ENCODE assay signal across 8 mouse cellular contexts in the genomic region with DNA sequence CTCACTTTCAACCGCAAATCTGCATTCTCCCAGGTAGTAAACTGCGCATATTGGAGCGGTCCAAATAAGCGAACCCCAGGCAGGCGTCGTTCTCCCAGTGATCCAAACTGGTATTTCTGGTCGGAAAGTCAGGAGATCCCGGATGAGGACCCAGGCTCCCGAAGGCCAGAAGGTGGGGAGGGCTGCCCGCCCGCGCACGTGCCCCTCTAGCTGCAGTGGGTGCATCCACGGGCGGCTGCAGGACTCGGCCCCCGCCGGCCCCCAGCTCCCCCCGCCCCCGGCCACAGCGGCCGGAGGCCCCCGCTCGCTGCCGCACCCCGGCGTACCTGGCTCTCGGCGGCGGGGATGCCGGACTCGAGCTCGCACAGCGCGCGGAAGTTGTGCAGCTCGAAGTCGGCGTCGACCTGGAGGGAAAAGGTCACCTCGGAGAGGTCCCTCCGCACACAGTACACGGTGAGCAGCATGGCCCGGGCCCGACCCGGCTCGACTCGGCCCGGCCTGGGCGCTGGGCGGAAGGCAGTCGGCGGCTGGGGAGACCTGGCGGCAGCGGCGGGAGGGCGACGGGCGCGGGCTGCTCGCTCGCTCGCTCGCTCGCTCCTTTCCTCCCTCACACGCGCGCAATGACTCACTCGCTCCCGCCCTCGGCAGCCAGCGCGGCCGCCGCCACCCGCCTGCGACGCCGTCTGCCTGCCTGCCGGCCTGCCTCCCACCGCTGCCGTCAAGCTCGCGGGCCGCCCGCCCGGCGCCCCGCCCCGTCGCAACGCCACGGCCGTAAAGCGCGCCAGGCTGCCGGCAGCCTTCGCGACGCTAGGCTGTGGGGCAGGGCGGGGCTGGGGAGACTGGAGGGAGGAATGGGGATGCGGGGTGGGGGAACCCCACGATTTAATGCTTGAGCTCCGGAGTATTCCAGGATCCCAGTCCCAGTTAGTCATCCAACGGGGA. TPM values are rescaled to one million over a fixed set of nuclear protein-coding genes. Genes with fewer than 3 reads are reported as not detected.
DNase-seq lines count a peak whose midpoint lies in the region; ATAC-seq and TF ChIP-seq lines count a peak whose summit lies in the region.

A gene (minus strand): TSS at position 689 of the 942 bp plus-strand sequence.

- under 1% methylated on average over 55 of the region's 105 CpGs for WGBS in forebrain, embryonic 11.5 days
- under 1% methylated on average over 105 of the region's 105 CpGs for WGBS in heart, embryonic 16.5 days
- under 1% methylated on average over 89 of the region's 105 CpGs for WGBS in liver, embryonic 16.5 days (ENCODE audit: insufficient replicate concordance)
- under 1% methylated on average over 100 of the region's 105 CpGs for WGBS in neural tube, embryonic 13.5 days

- peak; percentile 88 for ATAC-seq in forebrain, embryonic 11.5 days (replicated peaks; ENCODE audit: low FRiP score)
- ATAC-seq in heart, embryonic 16.5 days (replicated peaks; ENCODE audit: extremely low read depth, insufficient read depth, low FRiP score) = peak; percentile 88
- ATAC-seq in liver, embryonic 16.5 days (ENCODE audit: low read depth) = peak; percentile 87
- peak; percentile 89 for ATAC-seq in neural tube, embryonic 13.5 days (ENCODE audit: low read depth)

- no peaks in the 10 kb centered on the region; the same call in 1 of the 2 replicates for H3K36me3 ChIP-seq in forebrain, embryonic 11.5 days (ENCODE audit: control insufficient read depth, insufficient read depth, low read length)
- peaks cover 5% of the 10 kb centered on the region; the same call in 1 of the 2 replicates for H3K36me3 ChIP-seq in heart, embryonic 16.5 days (ENCODE audit: control insufficient read depth, insufficient read depth)
- peaks cover 11% of the 10 kb centered on the region for H3K36me3 ChIP-seq in liver, embryonic 16.5 days (ENCODE audit: control insufficient read depth, insufficient read depth)
- H3K36me3 ChIP-seq in neural tube, embryonic 13.5 days = peaks cover 8% of the 10 kb centered on the region
- H3K36me3 ChIP-seq in testis, adult 2 months (ENCODE audit: control insufficient read depth, insufficient read depth, low read length) = no peaks in the 10 kb centered on the region

- H3K27ac ChIP-seq in forebrain, embryonic 11.5 days (ENCODE audit: low read depth, low read length) = peak within 1 kb of the TSS; percentile 87
- peak within 1 kb of the TSS; percentile 97 for H3K27ac ChIP-seq in heart, embryonic 16.5 days (ENCODE audit: low read length)
- peak within 1 kb of the TSS; percentile 97 for H3K27ac ChIP-seq in liver, embryonic 16.5 days (ENCODE audit: low read length)
- H3K27ac ChIP-seq in neural tube, embryonic 13.5 days (replicated peaks) = peak within 1 kb of the TSS; percentile 91
- H3K27ac ChIP-seq in testis, adult 2 months (ENCODE audit: control insufficient read depth, insufficient read depth, low read depth, low read length) = peak within 1 kb of the TSS; percentile 88

- no peaks in the 10 kb centered on the region for H3K9me3 ChIP-seq in forebrain, embryonic 11.5 days (ENCODE audit: control insufficient read depth, low read length)
- H3K9me3 ChIP-seq in heart, embryonic 16.5 days (replicated peaks; ENCODE audit: control insufficient read depth, low read length) = no peaks in the 10 kb centered on the region; the same call in 1 of the 2 replicates
- no peaks in the 10 kb centered on the region for H3K9me3 ChIP-seq in liver, embryonic 16.5 days (replicated peaks; ENCODE audit: control insufficient read depth, low read length)
- H3K9me3 ChIP-seq in neural tube, embryonic 13.5 days = no peaks in the 10 kb centered on the region

- H3K4me1 ChIP-seq in forebrain, embryonic 11.5 days (replicated peaks; ENCODE audit: control insufficient read depth, insufficient read depth, low read length) = 0 out of 2 replicates have a peak, but pooled peaks cover 2% of the 10 kb centered on the region
- peaks cover 26% of the 10 kb centered on the region for H3K4me1 ChIP-seq in heart, embryonic 16.5 days (ENCODE audit: control insufficient read depth, insufficient read depth, low read length)
- peaks cover 50% of the 10 kb centered on the region for H3K4me1 ChIP-seq in liver, embryonic 16.5 days (ENCODE audit: control insufficient read depth, low read depth, low read length)
- H3K4me1 ChIP-seq in neural tube, embryonic 13.5 days (replicated peaks) = peaks cover 32% of the 10 kb centered on the region
- H3K4me1 ChIP-seq in testis, adult 2 months (ENCODE audit: control insufficient read depth, insufficient read depth, low read length) = peaks cover 5% of the 10 kb centered on the region

- TF ChIP-seq POLR2A in testis, adult 2 months (IDR thresholded peaks at IDR 0.05; ENCODE audit: control insufficient read depth, low read depth, low read length) = peak; percentile 92

- peak within 1 kb of the TSS; percentile 98 for H3K4me3 ChIP-seq in forebrain, embryonic 11.5 days (ENCODE audit: low read depth, low read length)
- H3K4me3 ChIP-seq in heart, embryonic 16.5 days (ENCODE audit: low read length) = peak within 1 kb of the TSS; percentile 99
- H3K4me3 ChIP-seq in liver, embryonic 16.5 days (ENCODE audit: low read depth, low read length) = peak within 1 kb of the TSS; percentile 96
- peak within 1 kb of the TSS; percentile 97 for H3K4me3 ChIP-seq in neural tube, embryonic 13.5 days
- peak within 1 kb of the TSS; percentile 95 for H3K4me3 ChIP-seq in testis, adult 2 months (ENCODE audit: control insufficient read depth, low read depth, low read length)

- no peaks in the 10 kb centered on the region for H3K27me3 ChIP-seq in forebrain, embryonic 11.5 days (ENCODE audit: control insufficient read depth, insufficient read depth, low read length)
- H3K27me3 ChIP-seq in heart, embryonic 16.5 days (ENCODE audit: control insufficient read depth, insufficient read depth, low read length) = no peaks in the 10 kb centered on the region
- H3K27me3 ChIP-seq in liver, embryonic 16.5 days (ENCODE audit: control insufficient read depth, insufficient read depth, low read depth, low read length) = no peaks in the 10 kb centered on the region
- H3K27me3 ChIP-seq in neural tube, embryonic 13.5 days = no peaks in the 10 kb centered on the region
- H3K27me3 ChIP-seq in testis, adult 2 months (ENCODE audit: control insufficient read depth, insufficient read depth, low read length) = no peaks in the 10 kb centered on the region

- H3K4me2 ChIP-seq in forebrain, embryonic 11.5 days (ENCODE audit: low read depth, low read length, severe bottlenecking) = peak within 1 kb of the TSS; percentile 85
- H3K4me2 ChIP-seq in heart, embryonic 16.5 days (ENCODE audit: low read depth, low read length) = peak within 1 kb of the TSS; percentile 92
- H3K4me2 ChIP-seq in liver, embryonic 16.5 days (ENCODE audit: low read depth, low read length) = peak within 1 kb of the TSS; percentile 85
- H3K4me2 ChIP-seq in neural tube, embryonic 13.5 days = peak within 1 kb of the TSS; percentile 91

- H3K9ac ChIP-seq in forebrain, embryonic 11.5 days (ENCODE audit: low read length) = peak within 1 kb of the TSS; percentile 95
- peak within 1 kb of the TSS; percentile 99 for H3K9ac ChIP-seq in heart, embryonic 16.5 days (ENCODE audit: low read length)
- peak within 1 kb of the TSS; percentile 97 for H3K9ac ChIP-seq in liver, embryonic 16.5 days (ENCODE audit: low read depth, low read length)
- H3K9ac ChIP-seq in neural tube, embryonic 13.5 days = peak within 1 kb of the TSS; percentile 98

- TF ChIP-seq CTCF in testis, adult 2 months (IDR thresholded peaks at IDR 0.05; ENCODE audit: control insufficient read depth, insufficient read depth, insufficient replicate concordance, low read depth, low read length) = no peak

- DNase-seq in CD8-positive naive resting alpha-beta T cell, adult 2 months (ENCODE audit: low read depth in 2 of 2, low spot score in 2 of 2) = peak; percentile 80 to 87
- DNase-seq in c-Kit-positive CD71-negative TER-119-negative erythroid progenitor cells, embryonic 14.5 days (ENCODE audit: low read depth) = peak; percentile 78
- DNase-seq in forebrain, embryonic 11.5 days (ENCODE audit: low spot score) = peak; percentile 94
- peak; percentile 92 to 96 for DNase-seq in kidney, postnatal 4 days

RNA-seq across cellular contexts. Expression of the gene that starts here (rescaled TPM):
- polyA plus RNA-seq in forebrain, embryonic 11.5 days (2014; fragmentation: Nextera tagmentation; extraction: Ambion mirVana) = 22.6 and 24.2 TPM in 2 replicates
- 14.1 and 15.1 TPM in 2 replicates for polyA plus RNA-seq in heart, embryonic 16.5 days (2015; fragmentation: Nextera tagmentation; extraction: Ambion mirVana)
- 13.9 and 14.5 TPM in 2 replicates for polyA plus RNA-seq in liver, embryonic 16.5 days (2015; fragmentation: Nextera tagmentation; extraction: Ambion mirVana)
- polyA plus RNA-seq in neural tube, embryonic 13.5 days (2015; fragmentation: Nextera tagmentation; extraction: Ambion mirVana) = 15.4 and 17.9 TPM in 2 replicates
- 4.1 and 5.2 TPM in 2 replicates for polyA plus RNA-seq in testis, adult 2 months (2012; rRNA removed)

Comparison
In these comparisons a context has a peak if more than half of its experiments do, and no peak if none do; other contexts are left out.
1. Peak in every context shown above with its lines: DNase-seq, ATAC-seq, H3K4me3 ChIP-seq and H3K27ac ChIP-seq.